In genomic region chr13:49381230-49381629, GRCm38 (mm10) we compare ENCODE assay signal across 8 mouse cellular contexts. TPM values are rescaled to one million over a fixed set of nuclear protein-coding genes. Genes with fewer than 3 reads are reported as not detected.
DNase-seq lines count a peak whose midpoint lies in the region; ATAC-seq lines count a peak whose summit lies in the region.

No protein-coding gene starts in this region.

- H3K4me1 ChIP-seq in intestine, embryonic 14.5 days (replicated peaks; ENCODE audit: control insufficient read depth, insufficient read depth, low read length): no peaks in the 10 kb centered on the region
- 0 out of 2 replicates have a peak, but pooled peaks cover 6% of the 10 kb centered on the region for H3K4me1 ChIP-seq in midbrain, embryonic 10.5 days

- H3K4me3 ChIP-seq in intestine, embryonic 14.5 days (ENCODE audit: low read depth, low read length): no peak overlapping the region
- H3K4me3 ChIP-seq in midbrain, embryonic 10.5 days: no peak overlapping the region

- peak; percentile 75 to 80 for DNase-seq in cerebellum, postnatal 4 days (ENCODE audit: low spot score in 2 of 2)
- DNase-seq in gastrocnemius, postnatal 10 days: peak; percentile 93
- DNase-seq in intestine, embryonic 14.5 days (ENCODE audit: low spot score): peak; percentile 95
- peak; percentile 77 to 87 for DNase-seq in left cerebral cortex, postnatal 25 days (ENCODE audit: low spot score in 2 of 2)
- DNase-seq in midbrain, embryonic 10.5 days (ENCODE audit: low spot score): peak; percentile 67
- peak; percentile 63 to 64 for DNase-seq in right cerebral cortex, postnatal 36 days (ENCODE audit: low spot score in 2 of 2)
- DNase-seq in urinary bladder, postnatal 4 days (ENCODE audit: low spot score in 2 of 2): peak; percentile 71 to 90

- intact Hi-C loops in left cerebral cortex, postnatal 25 days (cut with DNase I): loop anchor here (1.0 to 2.0 kb wide), 3 partner anchors 40 to 54 kb away; partner anchors contain the start of gene Ippk

- no peaks in the 10 kb centered on the region for H3K27me3 ChIP-seq in intestine, embryonic 14.5 days (replicated peaks; ENCODE audit: control insufficient read depth, insufficient read depth, low read length)
- H3K27me3 ChIP-seq in midbrain, embryonic 10.5 days (ENCODE audit: low read depth, poor library complexity, severe bottlenecking): no peaks in the 10 kb centered on the region

- H3K36me3 ChIP-seq in intestine, embryonic 14.5 days (ENCODE audit: control insufficient read depth, insufficient read depth, low read length): peaks cover 96% of the 10 kb centered on the region
- peaks cover 100% of the 10 kb centered on the region for H3K36me3 ChIP-seq in midbrain, embryonic 10.5 days

- H3K27ac ChIP-seq in intestine, embryonic 14.5 days (ENCODE audit: low read depth): no peak overlapping the region
- no peak overlapping the region for H3K27ac ChIP-seq in midbrain, embryonic 10.5 days (replicated peaks)

- 26% methylated on average over 3 of the region's 3 CpGs for WGBS in intestine, embryonic 14.5 days
- 30% methylated on average over 3 of the region's 3 CpGs for WGBS in midbrain, embryonic 10.5 days

- no peaks in the 10 kb centered on the region for H3K9me3 ChIP-seq in intestine, embryonic 14.5 days (ENCODE audit: control insufficient read depth, low read length)
- H3K9me3 ChIP-seq in midbrain, embryonic 10.5 days (replicated peaks): no peaks in the 10 kb centered on the region

- peak; percentile 93 for ATAC-seq in activated CD4-positive, CD25-positive, alpha-beta regulatory T cell, adult 4 months
- ATAC-seq in intestine, embryonic 14.5 days (replicated peaks; ENCODE audit: low FRiP score, low TSS enrichment, low read depth): peak; percentile 75

- no peak overlapping the region for H3K4me2 ChIP-seq in intestine, embryonic 14.5 days (ENCODE audit: low read length)

- H3K9ac ChIP-seq in intestine, embryonic 14.5 days (ENCODE audit: low read length): no peak overlapping the region

RNA-seq across cellular contexts. Expression of gene Ippk, which starts 39.8 kb away (rescaled TPM):
- polyA plus RNA-seq in activated CD4-positive, CD25-positive, alpha-beta regulatory T cell, adult 4 months (2017; shearing (Covaris generic)): 1 to 10 TPM; 2.7 to 4.6 TPM
- 1 to 10 TPM; 5.7 to 6.3 TPM for total RNA-seq in gastrocnemius, postnatal 10 days (2021)
- polyA plus RNA-seq in intestine, embryonic 14.5 days (2014; fragmentation: Nextera tagmentation; extraction: Ambion mirVana): 18.5 and 18.7 TPM in 2 replicates
- 10 to 100 TPM; 14.8 to 16.8 TPM for total RNA-seq in left cerebral cortex, postnatal 25 days (2021)
- 18.5 and 20.3 TPM in 2 replicates for polyA plus RNA-seq in midbrain, embryonic 10.5 days (2016; fragmentation: Nextera tagmentation; extraction: Ambion mirVana)

RNA-seq across cellular contexts. Expression of gene Bicd2, which starts 39.8 kb away (rescaled TPM):
- 1 to 10 TPM; 5.8 to 6.2 TPM for polyA plus RNA-seq in activated CD4-positive, CD25-positive, alpha-beta regulatory T cell, adult 4 months (2017; shearing (Covaris generic))
- 10 to 100 TPM; 21.5 to 25.5 TPM for total RNA-seq in gastrocnemius, postnatal 10 days (2021)
- 24.0 and 25.8 TPM in 2 replicates for polyA plus RNA-seq in intestine, embryonic 14.5 days (2014; fragmentation: Nextera tagmentation; extraction: Ambion mirVana)
- total RNA-seq in left cerebral cortex, postnatal 25 days (2021): 10 to 100 TPM; 48.5 to 51.0 TPM
- polyA plus RNA-seq in midbrain, embryonic 10.5 days (2016; fragmentation: Nextera tagmentation; extraction: Ambion mirVana): 29.7 and 33.9 TPM in 2 replicates
